Mouse (Mus musculus): ENCODE measurements around the gene Pitpnm1.

DNA sequence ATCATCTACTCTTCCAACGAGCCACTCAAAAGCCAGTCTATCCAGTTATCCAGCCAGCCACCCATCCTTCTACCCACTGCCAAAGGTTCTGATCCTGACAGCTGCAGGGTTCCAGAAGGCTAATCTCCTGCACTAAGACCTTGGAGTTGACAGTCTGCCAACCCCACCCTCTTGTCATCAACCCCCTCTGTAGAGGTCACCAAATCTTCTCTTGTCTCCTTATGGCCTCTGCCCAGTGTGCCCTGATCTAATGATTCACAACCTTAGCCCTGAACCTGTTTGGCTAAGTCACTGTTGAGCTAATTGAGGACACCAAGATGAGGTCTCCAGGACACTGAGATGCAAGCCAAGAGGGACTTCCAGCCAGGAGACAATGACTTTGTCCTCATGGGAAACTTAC lies 20.2 kb upstream of the Pitpnm1 start:
- no peak for TF ChIP-seq CTCF (IDR thresholded peaks at IDR 0.05)
- TF ChIP-seq EP300 (IDR thresholded peaks at IDR 0.05): no peak

Data from lung, postnatal 0 days (tissue).